Mouse (Mus musculus) limb, embryonic 14.5 days (tissue): ENCODE data around the gene Fat1. TPM values are rescaled to one million over a fixed set of nuclear protein-coding genes. Genes with fewer than 3 reads are reported as not detected.

ENCODE experiments used
- ATAC-seq: fragments of 200-750 bp; cut with Nextera tagmentation; 2 replicates; pipeline ENCODE4 v1.8.0; 2017; ENCODE audit warnings: low read depth, moderate number of reproducible peaks, moderate TSS enrichment; ENCODE audit not compliant: low FRiP score
- DNase-seq: peaks from one replicate; pipeline ENCODE4 v3.0.0-alpha.2; 2015; ENCODE audit warnings: low spot score
- H3K27ac ChIP-seq: fragments of 300-500 bp; sonication (generic); replicated peaks from 2 replicates; pipeline ENCODE4 v1.5.1; 2014; ENCODE audit warnings: low read depth, mild to moderate bottlenecking, low read length, moderate library complexity, mixed read lengths
- H3K27me3 ChIP-seq: fragments of 300-500 bp; sonication (generic); 2 replicates; pipeline ENCODE4 v1.6.1; 2014; ENCODE audit warnings: low read length, mixed read lengths; ENCODE audit not compliant: control insufficient read depth, insufficient read depth
- H3K36me3 ChIP-seq: fragments of 300-500 bp; sonication (generic); 2 replicates; pipeline ENCODE4 v1.6.1; 2014; ENCODE audit warnings: mild to moderate bottlenecking, low read length, moderate library complexity, mixed read lengths; ENCODE audit not compliant: control insufficient read depth, insufficient read depth
- H3K4me1 ChIP-seq: fragments of 300-500 bp; sonication (generic); 2 replicates; pipeline ENCODE4 v1.6.1; 2014; ENCODE audit warnings: antibody characterized with exemption, low read length, mixed read lengths; ENCODE audit not compliant: control insufficient read depth, insufficient read depth
- H3K4me2 ChIP-seq: fragments of 300-500 bp; sonication (generic); replicated peaks from 2 replicates; pipeline ENCODE4 v1.6.1; 2014; ENCODE audit warnings: low read depth, mild to moderate bottlenecking, low read length, moderate library complexity; ENCODE audit not compliant: severe bottlenecking
- H3K4me3 ChIP-seq: fragments of 300-500 bp; sonication (generic); replicated peaks from 2 replicates; pipeline ENCODE4 v1.5.1; 2014; ENCODE audit warnings: low read length
- H3K9ac ChIP-seq: fragments of 300-500 bp; sonication (generic); 2 replicates; pipeline ENCODE4 v1.6.1; 2014; ENCODE audit warnings: mild to moderate bottlenecking, low read depth, low read length, moderate library complexity; ENCODE audit not compliant: severe bottlenecking
- H3K9me3 ChIP-seq: fragments of 300-500 bp; sonication (generic); 2 replicates; pipeline ENCODE4 v1.6.1; 2016; ENCODE audit warnings: low read length; ENCODE audit not compliant: control insufficient read depth
- POLR2A ChIP-seq: fragments of 200-500 bp; IDR thresholded peaks from 2 replicates; pipeline ENCODE4 v1.8.0; 2012; ENCODE audit warnings: inconsistent platforms, mild to moderate bottlenecking, moderate library complexity, borderline replicate concordance; ENCODE audit not compliant: insufficient read depth, insufficient read length; ENCODE audit errors: extremely low read depth
- WGBS: fragments of 180-500 bp; shearing (Covaris S2); extraction: QIAGEN DNeasy Blood & Tissue Kit; methylation state at CpG from one replicate; pipeline ENCODE4 v1.1.7; 2014; 5-methylcytosine and 5-hydroxymethylcytosine counted together
- polyA plus RNA-seq, 2 experiments: library from polyadenylated mRNA; depleted of rRNA in 1 of 2; stranded (reverse) in 1 of 2; unstranded in 1 of 2; fragments of >200 nt; fragmentation: Nextera tagmentation in 1 of 2; extraction: Ambion mirVana in 1 of 2; gene quantifications; 2 replicates each; pipeline versions ENCODE4 v1.2.1 to v1.2.3; 2012 to 2014

The Fat1 gene
- polyA plus RNA-seq, 2 experiments, result 56.6 to 81.1 TPM

GRCm38 (mm10) chr8:45015876-45016275, 80.6 kb downstream of the Fat1 start:
- DNase-seq, result no peak
- no peak overlapping the region for H3K27ac ChIP-seq
- peaks cover 68% of the 10 kb centered on the region for H3K36me3 ChIP-seq
- TF ChIP-seq POLR2A, result no peak
- no peaks in the 10 kb centered on the region for H3K27me3 ChIP-seq
- H3K4me1 ChIP-seq, result peaks cover 6% of the 10 kb centered on the region; the same call in 1 of the 2 replicates
- 80% methylated on average over 8 of the region's 8 CpGs for WGBS
- no peak overlapping the region for H3K4me3 ChIP-seq
- no peaks in the 10 kb centered on the region for H3K9me3 ChIP-seq
- H3K4me2 ChIP-seq, result no peak overlapping the region
- no peak for ATAC-seq
- H3K9ac ChIP-seq, result no peak overlapping the region

GRCm38 (mm10) chr8:45019241-45019640, 84.0 kb downstream of the Fat1 start:
- Histone ChIP-seq H3K4me2 (no peak overlapping the region), H3K9ac (no peak overlapping the region), H3K36me3 (peaks cover 65% of the 10 kb centered on the region), H3K4me3 (no peak overlapping the region), H3K27me3 (no peaks in the 10 kb centered on the region), H3K4me1 (peaks cover 7% of the 10 kb centered on the region; the same call in 1 of the 2 replicates), H3K9me3 (peaks cover 8% of the 10 kb centered on the region; the same call in 1 of the 2 replicates), H3K27ac (no peak overlapping the region)
- WGBS, result 83% methylated on average over 5 of the region's 5 CpGs
- TF ChIP-seq POLR2A, result no peak
- DNase-seq (no peak), ATAC-seq (no peak)

- Histone ChIP-seq H3K4me2 (no peak overlapping the region), H3K9me3 (peaks cover 20% of the 10 kb centered on the region; the same call in 1 of the 2 replicates), H3K36me3 (peaks cover 65% of the 10 kb centered on the region), H3K27ac (no peak overlapping the region), H3K4me3 (no peak overlapping the region), H3K9ac (no peak overlapping the region; the same call in 1 of the 2 replicates), H3K27me3 (no peaks in the 10 kb centered on the region), H3K4me1 (peaks cover 7% of the 10 kb centered on the region; the same call in 1 of the 2 replicates)
- ATAC-seq (no peak), DNase-seq (no peak)
- WGBS, result 41% methylated on average over 5 of the region's 5 CpGs
- TF ChIP-seq POLR2A, result no peak
These were observed 85.9 kb downstream of the Fat1 start for GRCm38 (mm10) chr8:45021171-45021570.

- whole genome bisulfite sequencing, result 89% methylated on average over 21 of the region's 21 CpGs
- peaks cover 71% of the 10 kb centered on the region for H3K36me3 ChIP-seq
- TF ChIP-seq POLR2A, result no peak
- no peak overlapping the region for H3K4me2 ChIP-seq
- no peak for DNase-seq
- H3K4me1 ChIP-seq, result peaks cover 7% of the 10 kb centered on the region; the same call in 1 of the 2 replicates
- H3K27me3 ChIP-seq, result no peaks in the 10 kb centered on the region
- H3K27ac ChIP-seq, result no peak overlapping the region
- H3K4me3 ChIP-seq, result no peak overlapping the region
- H3K9ac ChIP-seq, result no peak overlapping the region
- ATAC-seq, result no peak
- peaks cover 20% of the 10 kb centered on the region; the same call in 1 of the 2 replicates for H3K9me3 ChIP-seq
These were observed 86.8 kb downstream of the Fat1 start for GRCm38 (mm10) chr8:45021911-45022665.

GRCm38 (mm10) chr8:45028081-45028497, 92.8 kb downstream of the Fat1 start:
- H3K27ac ChIP-seq, result no peak overlapping the region
- H3K9ac ChIP-seq, result no peak overlapping the region
- TF ChIP-seq POLR2A, result no peak
- H3K9me3 ChIP-seq, result peaks cover 20% of the 10 kb centered on the region; the same call in 1 of the 2 replicates
- ATAC-seq (peak; percentile 58), DNase-seq (peak; percentile 59)
- peaks cover 87% of the 10 kb centered on the region for H3K36me3 ChIP-seq
- no peak overlapping the region for H3K4me2 ChIP-seq
- H3K27me3 ChIP-seq, result no peaks in the 10 kb centered on the region
- no peak overlapping the region for H3K4me3 ChIP-seq
- H3K4me1 ChIP-seq, result no peaks in the 10 kb centered on the region
- WGBS, result 15% methylated on average over 6 of the region's 6 CpGs
